ENCODE assay signal across 20 mouse cellular contexts in the genomic region with DNA sequence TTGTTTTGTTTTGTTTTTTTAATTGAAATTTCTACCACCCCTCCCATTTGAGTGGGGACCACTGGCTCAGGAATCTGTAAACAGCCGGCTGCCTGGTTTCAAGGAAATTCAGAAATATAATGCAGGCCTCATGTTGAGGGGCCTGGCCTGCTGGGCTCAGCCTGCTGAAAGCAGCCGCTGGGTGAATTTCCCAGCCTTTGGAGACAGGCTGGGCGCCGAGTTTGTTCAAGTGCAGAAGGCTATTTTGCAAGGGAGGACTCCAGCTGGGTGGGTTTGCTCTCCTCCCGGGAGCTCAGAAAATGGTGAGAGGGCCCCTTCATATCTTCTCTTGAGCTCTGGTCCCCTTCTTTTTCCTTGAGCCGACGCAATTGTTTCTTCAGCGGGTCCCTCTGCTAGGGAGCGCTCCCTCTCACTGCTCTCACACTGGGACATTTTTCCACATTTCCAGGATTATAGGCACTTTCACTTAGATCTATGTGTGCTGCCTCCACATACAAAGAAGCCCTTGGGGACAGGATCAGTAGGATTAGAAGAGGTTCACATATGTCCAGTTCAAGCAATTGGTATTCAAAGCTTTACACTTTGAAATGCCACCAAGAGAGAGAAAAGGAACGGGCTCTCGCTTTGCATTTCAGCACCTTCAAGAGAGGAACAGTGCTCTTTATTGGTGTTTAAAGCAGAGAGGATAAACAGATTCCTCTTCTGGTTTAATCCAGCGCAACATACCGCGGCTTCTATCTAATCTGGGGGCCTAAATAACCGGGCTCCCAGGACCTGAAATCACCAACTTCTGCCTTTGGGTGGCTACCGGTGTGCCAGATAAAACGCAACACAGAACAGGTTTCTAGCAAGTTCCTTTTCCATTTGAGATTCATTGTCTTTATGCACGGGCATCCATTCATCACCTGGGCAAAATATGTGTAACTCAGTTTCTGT. TPM values are rescaled to one million over a fixed set of nuclear protein-coding genes. Genes with fewer than 3 reads are reported as not detected.
DNase-seq lines count a peak whose midpoint lies in the region; ATAC-seq and TF ChIP-seq lines count a peak whose summit lies in the region.
"Had no signal": no experiment of that assay in that cellular context is flagged by ENCODE, and none has a peak within 500 bp of the region (broad histone marks: within the 10 kb centered on the region; RNA-seq: fewer than 3 reads in every experiment).

No protein-coding gene starts in this region.

- H3K9me3 ChIP-seq in midbrain, embryonic 10.5 days (replicated peaks): no peaks in the 10 kb centered on the region
- no peaks in the 10 kb centered on the region for H3K9me3 ChIP-seq in midbrain, postnatal 0 days (ENCODE audit: low read length)
- no peaks in the 10 kb centered on the region for H3K9me3 ChIP-seq in embryonic facial prominence, embryonic 11.5 days (replicated peaks; ENCODE audit: control insufficient read depth, low read length)
- no peaks in the 10 kb centered on the region for H3K9me3 ChIP-seq in hindbrain, embryonic 12.5 days (replicated peaks)
- no peaks in the 10 kb centered on the region for H3K9me3 ChIP-seq in midbrain, embryonic 13.5 days
- H3K9me3 ChIP-seq: embryonic facial prominence, embryonic 15.5 days had no signal

- peaks cover 18% of the 10 kb centered on the region for H3K4me1 ChIP-seq in midbrain, embryonic 10.5 days
- H3K4me1 ChIP-seq in midbrain, postnatal 0 days (ENCODE audit: insufficient read depth, low read length): no peaks in the 10 kb centered on the region
- no peaks in the 10 kb centered on the region for H3K4me1 ChIP-seq in embryonic facial prominence, embryonic 11.5 days (ENCODE audit: control insufficient read depth, insufficient read depth, low read length)
- peaks cover 8% of the 10 kb centered on the region for H3K4me1 ChIP-seq in hindbrain, embryonic 12.5 days
- H3K4me1 ChIP-seq in midbrain, embryonic 13.5 days (replicated peaks): peaks cover 14% of the 10 kb centered on the region

- H3K27me3 ChIP-seq in midbrain, embryonic 10.5 days (ENCODE audit: low read depth, poor library complexity, severe bottlenecking): peaks cover 95% of the 10 kb centered on the region
- 0 out of 2 replicates have a peak, but pooled peaks cover 11% of the 10 kb centered on the region for H3K27me3 ChIP-seq in midbrain, postnatal 0 days (ENCODE audit: insufficient read depth, low read length)
- H3K27me3 ChIP-seq in embryonic facial prominence, embryonic 11.5 days (ENCODE audit: control insufficient read depth, insufficient read depth, low read length): 0 out of 2 replicates have a peak, but pooled peaks cover 2% of the 10 kb centered on the region
- peaks cover 32% of the 10 kb centered on the region for H3K27me3 ChIP-seq in hindbrain, embryonic 12.5 days
- H3K27me3 ChIP-seq in midbrain, embryonic 13.5 days: peaks cover 76% of the 10 kb centered on the region

- no peak for TF ChIP-seq CTCF in midbrain, postnatal 0 days (IDR thresholded peaks at IDR 0.05)

- H3K4me3 ChIP-seq in midbrain, embryonic 10.5 days: peak overlapping the region; percentile 27; the same call in 1 of the 2 replicates
- H3K4me3 ChIP-seq in midbrain, postnatal 0 days (ENCODE audit: low read depth, low read length): no peak overlapping the region
- H3K4me3 ChIP-seq in embryonic facial prominence, embryonic 11.5 days (ENCODE audit: low read depth, low read length): no peak overlapping the region
- H3K4me3 ChIP-seq in hindbrain, embryonic 12.5 days: no peak overlapping the region
- no peak overlapping the region for H3K4me3 ChIP-seq in midbrain, embryonic 13.5 days (replicated peaks)
- H3K4me3 ChIP-seq: embryonic facial prominence, embryonic 15.5 days had no signal

- H3K4me2 ChIP-seq in midbrain, postnatal 0 days (ENCODE audit: low read depth, low read length, poor library complexity, severe bottlenecking): no peak overlapping the region
- no peak overlapping the region for H3K4me2 ChIP-seq in embryonic facial prominence, embryonic 11.5 days (ENCODE audit: low read depth, low read length)
- peak overlapping the region; percentile 25; the same call in 1 of the 2 replicates for H3K4me2 ChIP-seq in hindbrain, embryonic 12.5 days (replicated peaks)
- H3K4me2 ChIP-seq in midbrain, embryonic 13.5 days (replicated peaks): peak overlapping the region; percentile 28
- H3K4me2 ChIP-seq: embryonic facial prominence, embryonic 15.5 days; lung, embryonic 14.5 days had no signal

- no peaks in the 10 kb centered on the region for H3K36me3 ChIP-seq in midbrain, embryonic 10.5 days
- H3K36me3 ChIP-seq in midbrain, postnatal 0 days (ENCODE audit: insufficient read depth, low read length): no peaks in the 10 kb centered on the region
- no peaks in the 10 kb centered on the region for H3K36me3 ChIP-seq in embryonic facial prominence, embryonic 11.5 days (replicated peaks; ENCODE audit: control insufficient read depth, insufficient read depth, low read depth, low read length)
- no peaks in the 10 kb centered on the region for H3K36me3 ChIP-seq in hindbrain, embryonic 12.5 days
- no peaks in the 10 kb centered on the region for H3K36me3 ChIP-seq in midbrain, embryonic 13.5 days
- H3K36me3 ChIP-seq: embryonic facial prominence, embryonic 15.5 days had no signal

- no peak overlapping the region for H3K9ac ChIP-seq in midbrain, postnatal 0 days (replicated peaks; ENCODE audit: low read length, poor library complexity, severe bottlenecking)
- no peak overlapping the region for H3K9ac ChIP-seq in embryonic facial prominence, embryonic 11.5 days (replicated peaks; ENCODE audit: low read length)
- no peak overlapping the region for H3K9ac ChIP-seq in hindbrain, embryonic 12.5 days
- peak overlapping the region; percentile 32; the same call in 1 of the 2 replicates for H3K9ac ChIP-seq in midbrain, embryonic 13.5 days (replicated peaks)
- H3K9ac ChIP-seq: embryonic facial prominence, embryonic 15.5 days; lung, embryonic 14.5 days had no signal

- DNase-seq in midbrain, embryonic 10.5 days (ENCODE audit: low spot score): peak; percentile 51
- DNase-seq in midbrain, postnatal 0 days (ENCODE audit: low spot score): no peak
- peak; percentile 45 for DNase-seq in embryonic facial prominence, embryonic 11.5 days (ENCODE audit: low spot score)
- DNase-seq in adrenal gland, adult (ENCODE audit: inconsistent age in 2 of 2, low spot score in 1 of 2): no peak
- DNase-seq in frontal cortex, postnatal 25 days (ENCODE audit: low spot score in 2 of 2): no peak
- no peak for DNase-seq in cerebellum, postnatal 25 days
- DNase-seq: cerebellum, adult 2 months; heart, postnatal 14 days; kidney, adult 11 months; kidney, postnatal 36 days; lung, embryonic 14.5 days; thymus, postnatal 36 days had no signal

- H3K27ac ChIP-seq in midbrain, embryonic 10.5 days (replicated peaks): peak overlapping the region; percentile 64
- no peak overlapping the region for H3K27ac ChIP-seq in midbrain, postnatal 0 days (ENCODE audit: low read depth, low read length)
- H3K27ac ChIP-seq in embryonic facial prominence, embryonic 11.5 days (replicated peaks; ENCODE audit: low read depth, low read length): no peak overlapping the region
- H3K27ac ChIP-seq in hindbrain, embryonic 12.5 days: no peak overlapping the region
- H3K27ac ChIP-seq in midbrain, embryonic 13.5 days: no peak overlapping the region
- H3K27ac ChIP-seq: embryonic facial prominence, embryonic 15.5 days; stomach, postnatal 0 days had no signal

- 5% methylated on average over 18 of the region's 18 CpGs for WGBS in midbrain, embryonic 10.5 days
- WGBS in midbrain, postnatal 0 days: 11% methylated on average over 18 of the region's 18 CpGs
- WGBS in embryonic facial prominence, embryonic 11.5 days: 8% methylated on average over 18 of the region's 18 CpGs
- 8% methylated on average over 18 of the region's 18 CpGs for WGBS in hindbrain, embryonic 12.5 days
- 4% methylated on average over 18 of the region's 18 CpGs for WGBS in midbrain, embryonic 13.5 days

- ATAC-seq in midbrain, postnatal 0 days (ENCODE audit: low FRiP score): no peak
- ATAC-seq in embryonic facial prominence, embryonic 11.5 days (replicated peaks; ENCODE audit: insufficient number of reproducible peaks, low FRiP score, low TSS enrichment, low read depth): no peak
- no peak for ATAC-seq in hindbrain, embryonic 12.5 days (ENCODE audit: low FRiP score)
- ATAC-seq in midbrain, embryonic 13.5 days: peak; percentile 78
- ATAC-seq: activated CD4-positive, CD25-positive, alpha-beta regulatory T cell, adult 4 months had no signal

RNA-seq across cellular contexts. Expression of a gene that starts 17.4 kb away (rescaled TPM):
- polyA plus RNA-seq in midbrain, embryonic 10.5 days (2016; fragmentation: Nextera tagmentation; extraction: Ambion mirVana): 14.3 and 23.1 TPM in 2 replicates
- 0.77 TPM in 1 of 2 replicates, not detected in the other for total RNA-seq in midbrain, postnatal 0 days (2014; rRNA removed)
- polyA plus RNA-seq in midbrain, postnatal 0 days (2015; fragmentation: Nextera tagmentation; extraction: Ambion mirVana): not detected in 2 replicates
- 1.4 and 2.0 TPM in 2 replicates for polyA plus RNA-seq in embryonic facial prominence, embryonic 11.5 days (2014; fragmentation: Nextera tagmentation; extraction: Ambion mirVana)
- polyA plus RNA-seq in hindbrain, embryonic 12.5 days (2016; fragmentation: Nextera tagmentation; extraction: Ambion mirVana): 40.8 and 46.1 TPM in 2 replicates
- 9.3 and 25.7 TPM in 2 replicates for polyA plus RNA-seq in midbrain, embryonic 13.5 days (2015; fragmentation: Nextera tagmentation; extraction: Ambion mirVana)
- total RNA-seq: granulocyte monocyte progenitor cell, adult 5-6 weeks; layer of hippocampus, postnatal 25 days had no signal
- polyA plus RNA-seq: activated CD4-positive, CD25-positive, alpha-beta regulatory T cell, adult 4 months; embryonic facial prominence, embryonic 15.5 days; limb, embryonic 14.5 days; lung, embryonic 14.5 days; stomach, postnatal 0 days had no signal

Comparison
In these comparisons a context has a peak if more than half of its experiments do, and no peak if none do; other contexts are left out.
1. DNase-seq: peak in midbrain, embryonic 10.5 days (single experiment) and embryonic facial prominence, embryonic 11.5 days (single experiment); none in midbrain, postnatal 0 days (single experiment), adrenal gland, adult (0 of 2), frontal cortex, postnatal 25 days (0 of 2) and cerebellum, postnatal 25 days (0 of 2).
2. H3K4me2 ChIP-seq: peak in hindbrain, embryonic 12.5 days (single experiment) and midbrain, embryonic 13.5 days (single experiment); none in midbrain, postnatal 0 days (single experiment) and embryonic facial prominence, embryonic 11.5 days (single experiment).